Mouse (Mus musculus) bone marrow macrophage, adult 2 months (primary cell): Measurements from ENCODE around the gene Rps8.

Source experiments
- CTCF ChIP-seq: IDR thresholded peaks from 2 replicates; pipeline ENCODE4 v1.5.1; 2012; ENCODE audit warnings: low read depth, mild to moderate bottlenecking, low read length, moderate library complexity
- POLR2A ChIP-seq: IDR thresholded peaks from 2 replicates; pipeline ENCODE4 v1.6.1; 2012; ENCODE audit warnings: mild to moderate bottlenecking, low read depth, low read length, borderline replicate concordance

DNA sequence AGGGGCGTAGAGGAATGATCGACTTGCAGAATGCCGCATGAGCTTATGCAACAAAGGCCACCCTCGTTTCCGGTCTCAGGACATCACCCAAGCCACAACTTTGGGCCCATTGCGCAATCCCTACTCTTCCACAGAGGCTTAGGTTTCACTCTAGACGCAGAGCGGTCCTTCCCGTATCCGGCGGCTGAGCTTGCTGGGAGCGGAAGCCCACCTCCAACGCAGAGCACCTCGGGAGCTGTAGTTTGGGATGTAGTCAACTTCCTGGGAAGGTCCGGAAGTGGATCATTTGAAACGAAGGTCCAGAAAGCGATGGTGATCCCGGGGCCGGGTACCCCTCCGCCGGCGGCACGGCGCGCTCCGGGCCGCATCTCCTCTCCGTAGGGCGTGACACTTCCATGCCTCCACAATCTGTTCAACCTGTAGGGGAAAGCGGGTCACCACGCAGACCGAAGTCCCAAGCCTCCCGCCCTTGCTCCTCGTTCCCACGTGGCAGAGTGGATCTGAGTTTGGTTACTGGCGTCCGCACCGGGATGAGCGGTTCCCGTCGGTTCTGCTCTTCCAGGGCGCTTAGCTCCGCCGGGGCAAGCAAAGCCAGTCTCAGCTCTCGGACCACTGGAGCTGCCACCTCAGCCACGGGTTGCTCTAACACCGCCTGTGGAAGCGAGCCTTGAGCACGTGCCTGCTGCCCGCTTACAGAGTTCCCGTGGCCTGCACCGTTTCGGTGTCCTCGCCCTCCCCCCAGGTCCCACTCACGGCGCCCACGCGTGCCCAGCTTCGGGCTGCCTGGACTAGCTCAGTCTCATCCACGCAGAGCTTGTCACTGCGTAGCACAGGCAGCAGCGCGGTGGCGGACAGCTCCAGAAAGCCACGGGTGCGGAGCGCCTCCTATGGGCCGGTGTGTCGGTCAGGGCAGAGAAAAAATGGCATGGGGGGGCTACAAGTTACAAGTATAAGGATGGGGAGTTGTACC lies 35.3 kb downstream of the Rps8 start:
- TF ChIP-seq CTCF: peak; percentile 74
- no peak for TF ChIP-seq POLR2A
